Mouse (Mus musculus): ENCODE data around the gene Tpi1.

- TF ChIP-seq EP300 (IDR thresholded peaks at IDR 0.05; ENCODE audit: insufficient read depth, low read depth, low read length): no peak
- no peak for TF ChIP-seq POLR2A (IDR thresholded peaks at IDR 0.05; ENCODE audit: insufficient read depth, low read depth, low read length)
- TF ChIP-seq CTCF (IDR thresholded peaks at IDR 0.05): no peak
Measured at GRCm38 (mm10) chr6:124779984-124780416, 34.1 kb downstream of the Tpi1 start.
